Mouse (Mus musculus) C2C12 (cell line): Measurements from ENCODE around the gene Zbtb6.

ENCODE experiments used
- CEBPB ChIP-seq: IDR thresholded peaks from one replicate; pipeline ENCODE4 v1.6.1; 2011; ENCODE audit warnings: low read depth, mild to moderate bottlenecking, control low read depth, moderate library complexity
- CTCF ChIP-seq: IDR thresholded peaks from one replicate; pipeline ENCODE4 v1.5.1; 2011; ENCODE audit not compliant: control insufficient read depth, insufficient read depth, insufficient read length
- FOSL1 ChIP-seq: IDR thresholded peaks from one replicate; pipeline ENCODE4 v1.8.0; 2011; ENCODE audit warnings: mild to moderate bottlenecking, low read length; ENCODE audit not compliant: poor library complexity, insufficient read depth, severe bottlenecking
- MAX ChIP-seq: IDR thresholded peaks from one replicate; pipeline ENCODE4 v1.6.1; 2011; ENCODE audit warnings: mild to moderate bottlenecking, control low read depth
- MYOD1 ChIP-seq: IDR thresholded peaks from one replicate; pipeline ENCODE4 v1.6.1; 2011; ENCODE audit warnings: low read depth; ENCODE audit not compliant: control insufficient read depth, insufficient read length
- MYOG ChIP-seq: IDR thresholded peaks from one replicate; pipeline ENCODE4 v1.6.1; 2011; ENCODE audit not compliant: control insufficient read depth, insufficient read length; ENCODE audit errors: extremely low read depth
- USF1 ChIP-seq: IDR thresholded peaks from one replicate; pipeline ENCODE4 v1.6.1; 2011; ENCODE audit warnings: low read depth, mild to moderate bottlenecking, control low read depth, moderate library complexity

DNA sequence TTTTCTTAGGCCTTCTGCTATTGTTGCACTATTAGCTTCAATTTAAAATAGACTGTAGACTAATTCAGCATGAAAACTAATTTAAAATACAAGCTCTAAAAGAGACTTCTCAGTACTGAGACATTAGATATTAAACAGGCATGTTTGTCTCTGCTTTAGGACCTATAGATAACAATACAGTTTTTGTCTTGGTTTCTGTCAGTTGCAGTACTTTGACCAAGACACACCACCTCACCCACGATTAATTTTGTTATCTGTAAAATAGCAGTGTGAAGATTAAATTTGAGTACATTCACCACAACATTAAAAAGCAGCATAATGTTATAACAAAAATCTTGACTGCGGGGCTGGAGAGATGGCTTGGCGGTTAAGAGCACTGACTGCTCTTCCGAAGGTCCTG lies 23.3 kb upstream of the Zbtb6 start:
- no peak for TF ChIP-seq MAX
- TF ChIP-seq CTCF = no peak
- no peak for TF ChIP-seq MYOD1
- no peak for TF ChIP-seq USF1
- TF ChIP-seq FOSL1 = no peak
- TF ChIP-seq MYOG = no peak
- no peak for TF ChIP-seq CEBPB
